Mouse (Mus musculus) lung, embryonic 14.5 days (tissue): ENCODE results near the gene Capza1. TPM values are rescaled to one million over a fixed set of nuclear protein-coding genes. Genes with fewer than 3 reads are reported as not detected.
A peak's percentile ranks its signal among the peaks of the same experiment; 100 is the strongest.

Experiments used
- ATAC-seq: fragments of 200-750 bp; cut with Nextera tagmentation; 2 replicates; pipeline ENCODE4 v1.8.0; 2017; ENCODE audit warnings: mild to moderate bottlenecking, moderate TSS enrichment, moderate library complexity; ENCODE audit not compliant: insufficient read depth
- DNase-seq: peaks from one replicate; pipeline ENCODE4 v3.0.0-alpha.2; 2015
- H3K27ac ChIP-seq: fragments of 300-500 bp; sonication (generic); 2 replicates; pipeline ENCODE4 v1.5.1; 2014; ENCODE audit warnings: low read depth, mild to moderate bottlenecking, moderate library complexity
- H3K27me3 ChIP-seq: fragments of 300-500 bp; sonication (generic); 2 replicates; pipeline ENCODE4 v1.6.1; 2014; ENCODE audit warnings: low read length, control low read depth; ENCODE audit not compliant: insufficient read depth
- H3K36me3 ChIP-seq: fragments of 300-500 bp; sonication (generic); 2 replicates; pipeline ENCODE4 v1.6.1; 2014; ENCODE audit warnings: control low read depth; ENCODE audit not compliant: insufficient read depth
- H3K4me1 ChIP-seq: fragments of 300-500 bp; sonication (generic); 2 replicates; pipeline ENCODE4 v1.6.1; 2014; ENCODE audit warnings: antibody characterized with exemption, control low read depth; ENCODE audit not compliant: insufficient read depth
- H3K4me2 ChIP-seq: fragments of 300-500 bp; sonication (generic); 2 replicates; pipeline ENCODE4 v1.6.1; 2014; ENCODE audit warnings: mild to moderate bottlenecking
- H3K4me3 ChIP-seq: fragments of 300-500 bp; sonication (generic); 2 replicates; pipeline ENCODE4 v1.5.1; 2014; ENCODE audit warnings: low read depth, low read length
- H3K9ac ChIP-seq: fragments of 300-500 bp; sonication (generic); 2 replicates; pipeline ENCODE4 v1.6.1; 2014
- H3K9me3 ChIP-seq: fragments of 300-500 bp; sonication (generic); 2 replicates; pipeline ENCODE4 v1.6.1; 2016; ENCODE audit warnings: low read depth, low read length, control low read depth
- CTCF ChIP-seq: IDR thresholded peaks from 2 replicates; pipeline ENCODE4 v1.5.1; 2016; ENCODE audit warnings: antibody characterized with exemption, low read depth
- WGBS: fragments of 180-500 bp; shearing (Covaris S2); extraction: QIAGEN DNeasy Blood & Tissue Kit; methylation state at CpG from one replicate; pipeline ENCODE4 v1.1.7; 2014; 5-methylcytosine and 5-hydroxymethylcytosine counted together
- polyA plus RNA-seq: library from polyadenylated mRNA; unstranded; fragments of >200 nt; fragmentation: Nextera tagmentation; extraction: Ambion mirVana; gene quantifications from 2 replicates; pipeline ENCODE4 v1.2.1, GENCODE M21; 2014

The Capza1 gene
- polyA plus RNA-seq, 1 experiment from 2014 or later, result 236 TPM

DNA sequence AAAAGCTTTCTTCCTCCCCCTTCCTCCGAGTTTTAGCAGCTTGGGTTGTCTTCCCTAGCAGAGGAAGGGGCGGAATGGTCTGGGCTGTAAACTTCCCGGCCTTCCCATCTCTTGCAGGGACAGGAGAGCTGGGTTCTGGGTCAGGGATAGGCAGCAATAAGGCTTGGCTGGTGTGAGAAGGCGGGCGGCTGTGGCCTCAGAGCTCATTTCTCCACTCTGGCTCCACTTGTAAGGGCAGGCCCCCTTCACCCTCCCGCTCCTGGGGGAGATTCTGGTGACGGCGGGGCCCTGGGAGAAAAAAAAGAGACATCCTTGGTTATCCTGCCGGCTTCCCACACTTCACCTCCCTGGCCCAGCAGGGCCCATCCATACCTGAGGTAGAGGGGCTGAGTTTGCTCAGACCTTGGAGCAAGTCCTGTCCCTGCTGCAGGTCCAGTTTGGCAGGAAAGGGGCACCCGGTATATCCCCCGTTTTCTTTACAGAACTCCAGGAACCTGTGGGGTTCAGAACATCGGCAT, 69.3 kb downstream of the Capza1 start:
- Histone ChIP-seq H3K4me1 (peaks cover 37% of the 10 kb centered on the region), H3K9me3 (no peaks in the 10 kb centered on the region), H3K4me3 (no peak overlapping the region), H3K36me3 (peaks cover 78% of the 10 kb centered on the region), H3K4me2 (peak overlapping the region; percentile 25; the same call in 1 of the 2 replicates), H3K27me3 (no peaks in the 10 kb centered on the region), H3K27ac (peak overlapping the region; percentile 85), H3K9ac (0 out of 2 replicates have a peak overlapping the region, but pooled peaks have one; percentile 13)
- no peak for TF ChIP-seq CTCF
- no peak for ATAC-seq
- no peak for DNase-seq
- 35% methylated on average over 12 of the region's 12 CpGs for WGBS

DNA sequence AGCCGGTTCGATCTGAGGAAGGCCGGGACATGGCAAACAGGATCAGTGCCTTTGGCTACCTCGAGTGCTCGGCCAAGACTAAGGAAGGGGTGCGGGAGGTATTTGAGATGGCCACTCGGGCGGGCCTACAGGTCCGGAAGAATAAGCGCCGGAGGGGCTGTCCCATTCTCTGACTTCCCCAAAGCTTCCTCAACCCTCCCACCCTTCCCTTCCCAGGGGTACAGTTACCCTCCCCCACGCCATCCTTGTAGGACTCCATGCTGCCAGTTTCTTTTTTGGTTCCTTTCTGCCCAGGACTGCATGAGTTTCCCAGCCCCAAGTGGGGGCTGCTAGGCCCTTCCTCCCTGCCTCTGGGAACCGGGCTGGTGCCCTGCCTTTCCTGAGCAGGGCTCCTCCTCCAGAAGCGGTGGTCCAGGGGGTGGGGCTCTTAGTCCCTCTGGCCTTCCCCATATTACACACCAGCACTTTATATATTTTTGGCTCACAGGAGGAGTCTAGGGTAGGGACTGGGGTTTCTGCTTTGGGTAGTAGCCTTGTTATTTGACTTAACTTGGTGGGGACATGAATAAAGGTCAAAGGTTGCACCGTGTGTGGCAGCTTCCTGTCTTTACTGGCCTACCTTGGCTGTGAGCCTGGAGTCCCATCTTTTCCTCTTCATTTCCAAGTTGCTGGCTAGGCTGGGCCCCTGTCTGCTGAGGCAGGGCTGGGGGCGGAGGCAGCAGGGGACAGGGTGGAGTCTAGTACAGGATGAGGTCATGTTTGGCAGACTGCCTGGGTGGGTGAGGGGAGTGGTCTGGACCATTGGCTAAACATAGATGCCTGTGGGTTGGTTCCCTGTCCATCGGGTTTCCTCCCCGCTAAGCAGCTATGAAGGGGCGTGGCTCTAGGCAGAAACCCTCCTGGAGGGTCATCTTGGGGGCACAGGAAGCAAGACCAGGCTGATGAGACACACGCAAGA, 70.2 kb downstream of the Capza1 start:
- Histone ChIP-seq H3K9ac (peak overlapping the region; percentile 37; the same call in 1 of the 2 replicates), H3K27me3 (no peaks in the 10 kb centered on the region), H3K36me3 (peaks cover 69% of the 10 kb centered on the region), H3K27ac (peak overlapping the region; percentile 92), H3K9me3 (no peaks in the 10 kb centered on the region), H3K4me2 (peak overlapping the region; percentile 35), H3K4me1 (peaks cover 37% of the 10 kb centered on the region), H3K4me3 (0 out of 2 replicates have a peak overlapping the region, but pooled peaks have one; percentile 7)
- 32% methylated on average over 20 of the region's 20 CpGs for WGBS
- no peak for TF ChIP-seq CTCF
- peak; percentile 92 for ATAC-seq
- DNase-seq, result peak; percentile 99

DNA sequence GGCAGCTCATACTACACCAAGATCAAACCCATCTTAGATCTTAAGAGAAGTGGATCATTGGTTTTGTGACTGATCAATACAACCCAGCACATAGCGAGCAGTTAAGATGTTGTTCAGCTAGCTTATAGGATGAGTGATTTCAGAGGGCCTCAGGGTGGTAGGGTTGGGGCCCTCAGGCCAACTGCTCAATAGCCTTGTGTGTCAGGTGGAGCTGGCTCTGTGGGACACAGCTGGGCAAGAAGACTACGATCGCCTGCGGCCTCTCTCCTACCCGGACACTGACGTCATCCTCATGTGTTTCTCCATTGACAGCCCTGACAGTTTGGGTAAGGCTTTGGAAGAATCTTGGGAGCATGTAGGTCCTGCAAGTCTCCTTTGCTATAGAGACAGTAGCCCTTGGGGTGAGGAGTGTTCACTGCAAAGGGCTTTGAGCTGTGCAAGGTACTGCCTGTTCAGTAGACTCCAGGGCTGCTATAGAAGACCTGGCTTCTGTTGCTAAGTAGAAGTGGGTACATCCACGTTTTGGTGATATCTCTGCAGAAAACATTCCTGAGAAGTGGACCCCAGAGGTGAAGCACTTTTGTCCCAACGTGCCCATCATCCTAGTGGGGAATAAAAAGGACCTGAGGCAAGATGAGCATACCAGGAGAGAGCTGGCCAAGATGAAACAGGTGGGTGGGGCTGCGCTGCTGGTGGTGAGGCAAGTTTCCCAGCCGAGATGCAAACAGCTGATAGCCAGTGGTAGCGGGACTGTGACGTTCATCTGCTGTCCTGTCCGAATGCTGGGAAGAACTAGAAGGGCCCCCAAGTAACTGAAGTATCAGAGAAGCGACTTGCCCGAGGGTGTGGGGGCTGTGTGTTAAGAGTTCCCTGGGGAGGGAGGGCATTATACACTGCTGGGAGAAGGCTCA, 71.7 kb downstream of the Capza1 start:
- Histone ChIP-seq H3K4me2 (peak overlapping the region; percentile 12; the same call in 1 of the 2 replicates), H3K27ac (peak overlapping the region; percentile 92; the same call in 1 of the 2 replicates), H3K4me3 (no peak overlapping the region), H3K9ac (no peak overlapping the region), H3K27me3 (no peaks in the 10 kb centered on the region), H3K36me3 (peaks cover 60% of the 10 kb centered on the region), H3K9me3 (no peaks in the 10 kb centered on the region), H3K4me1 (peaks cover 37% of the 10 kb centered on the region)
- no peak for TF ChIP-seq CTCF
- no peak for DNase-seq
- WGBS, result 59% methylated on average over 15 of the region's 15 CpGs
- ATAC-seq, result no peak

DNA sequence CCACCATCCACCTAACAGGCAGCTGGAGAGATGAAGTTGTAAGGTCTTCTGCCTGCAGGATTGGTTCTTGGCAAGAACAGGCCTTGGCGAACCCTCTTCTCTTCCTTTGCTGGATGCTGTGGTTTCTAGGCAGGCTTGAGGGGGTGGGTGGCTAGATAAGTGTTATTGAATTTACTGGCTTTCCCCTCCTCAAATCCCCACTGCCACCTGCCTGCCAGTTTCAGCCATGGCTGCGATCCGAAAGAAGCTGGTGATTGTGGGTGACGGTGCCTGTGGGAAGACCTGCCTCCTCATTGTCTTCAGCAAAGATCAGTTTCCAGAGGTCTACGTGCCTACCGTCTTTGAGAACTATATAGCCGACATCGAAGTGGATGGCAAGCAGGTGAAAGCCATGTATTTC, 72.6 kb downstream of the Capza1 start:
- 85% methylated on average over 8 of the region's 8 CpGs for WGBS
- ATAC-seq (no peak), DNase-seq (no peak)
- no peak for TF ChIP-seq CTCF
- H3K27me3 ChIP-seq, result no peaks in the 10 kb centered on the region
- H3K4me3 ChIP-seq, result peak overlapping the region; percentile 64; the same call in 1 of the 2 replicates
- H3K4me1 ChIP-seq, result peaks cover 37% of the 10 kb centered on the region
- no peaks in the 10 kb centered on the region for H3K9me3 ChIP-seq
- peak overlapping the region; percentile 80 for H3K4me2 ChIP-seq
- H3K9ac ChIP-seq, result no peak overlapping the region
- no peak overlapping the region for H3K27ac ChIP-seq
- H3K36me3 ChIP-seq, result peaks cover 51% of the 10 kb centered on the region

DNA sequence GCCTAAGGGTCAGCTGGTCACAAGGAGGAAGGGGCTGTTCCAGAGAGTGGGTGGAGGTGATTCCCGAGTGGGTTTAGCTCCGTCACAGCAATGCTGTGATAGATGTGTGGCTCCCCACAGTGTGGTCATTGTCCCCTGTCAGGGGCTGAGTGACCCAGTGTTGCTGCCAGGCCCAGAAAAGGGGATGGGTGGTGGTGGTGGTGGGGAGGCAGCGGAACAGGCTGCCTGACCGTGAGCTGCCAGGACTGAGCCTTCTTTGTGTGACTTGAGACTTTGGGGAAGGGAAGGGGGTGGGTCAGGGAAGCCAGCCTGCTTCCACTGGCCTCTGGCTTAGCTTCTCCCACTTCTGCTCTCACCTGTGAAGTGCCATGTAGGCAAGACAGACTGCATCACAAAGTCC, 73.3 kb downstream of the Capza1 start:
- Histone ChIP-seq H3K4me2 (peak overlapping the region; percentile 80), H3K27me3 (no peaks in the 10 kb centered on the region), H3K9me3 (no peaks in the 10 kb centered on the region), H3K27ac (peak overlapping the region; percentile 88), H3K4me1 (peaks cover 37% of the 10 kb centered on the region), H3K36me3 (peaks cover 44% of the 10 kb centered on the region), H3K9ac (peak overlapping the region; percentile 79), H3K4me3 (peak overlapping the region; percentile 64)
- ATAC-seq (no peak), DNase-seq (no peak)
- TF ChIP-seq CTCF, result no peak
- 17% methylated on average over 4 of the region's 4 CpGs for WGBS

DNA sequence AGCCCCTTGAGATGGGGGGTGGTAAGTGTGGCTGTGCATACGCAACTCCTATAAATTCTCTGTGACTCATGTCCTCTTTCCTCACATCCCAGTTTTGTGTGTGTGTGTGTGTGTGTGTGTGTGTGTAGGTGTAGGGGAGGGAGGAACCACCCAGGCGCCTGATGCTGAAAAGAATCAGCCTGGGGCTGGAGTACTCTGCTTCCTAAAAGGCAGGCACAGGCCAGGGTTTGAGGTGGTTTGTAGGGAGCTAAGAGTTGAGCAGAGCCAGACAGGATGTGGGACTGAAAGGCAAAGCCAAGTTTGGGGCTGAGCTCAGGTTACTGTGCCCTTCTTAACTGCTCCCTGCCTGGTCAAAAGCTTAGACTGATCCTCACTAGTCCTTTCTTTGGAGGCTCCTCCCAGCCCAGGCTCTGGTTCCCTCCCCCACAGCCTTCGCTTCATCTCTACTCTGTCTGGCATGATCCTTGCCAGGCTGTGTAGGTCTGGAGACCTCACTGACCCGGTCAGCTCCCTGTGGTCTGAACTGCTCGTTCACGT, 73.8 kb downstream of the Capza1 start:
- peaks cover 39% of the 10 kb centered on the region for H3K36me3 ChIP-seq
- TF ChIP-seq CTCF, result no peak
- H3K9ac ChIP-seq, result peak overlapping the region; percentile 79
- peak overlapping the region; percentile 88 for H3K27ac ChIP-seq
- no peaks in the 10 kb centered on the region for H3K9me3 ChIP-seq
- no peaks in the 10 kb centered on the region for H3K27me3 ChIP-seq
- DNase-seq, result peak; percentile 68
- H3K4me2 ChIP-seq, result peak overlapping the region; percentile 80
- WGBS, result 10% methylated on average over 6 of the region's 6 CpGs
- H3K4me1 ChIP-seq, result peaks cover 34% of the 10 kb centered on the region
- H3K4me3 ChIP-seq, result peak overlapping the region; percentile 64
- peak; percentile 2; the same call in 1 of the 2 replicates for ATAC-seq
